Mouse (Mus musculus): ENCODE measurements around the gene Gm42688. TPM values are rescaled to one million over a fixed set of nuclear protein-coding genes. Genes with fewer than 3 reads are reported as not detected.

Gene Gm42688
- polyA plus RNA-seq, 1 experiment from 2014 or later, result 1.1 TPM

GRCm38 (mm10) chr6:83098411-83098810 lies 3.0 kb upstream of the Gm42688 start:
- 56% methylated on average over 2 of the region's 2 CpGs for WGBS
- DNase-seq (ENCODE audit: low spot score) (no peak), ATAC-seq (ENCODE audit: low FRiP score, low TSS enrichment) (no peak)
- no peak overlapping the region for H3K4me2 ChIP-seq (replicated peaks; ENCODE audit: low read depth)
- no peak overlapping the region for H3K4me3 ChIP-seq (ENCODE audit: low read depth, low read length)
- no peaks in the 10 kb centered on the region for H3K9me3 ChIP-seq (ENCODE audit: control insufficient read depth, low read length)
- no peaks in the 10 kb centered on the region for H3K27me3 ChIP-seq (ENCODE audit: control insufficient read depth, insufficient read depth, low read length)
- no peaks in the 10 kb centered on the region for H3K36me3 ChIP-seq (ENCODE audit: control insufficient read depth, insufficient read depth, low read length)
- H3K4me1 ChIP-seq (replicated peaks; ENCODE audit: control insufficient read depth, insufficient read depth), result peaks cover 5% of the 10 kb centered on the region; the same call in 1 of the 2 replicates
- no peak overlapping the region for H3K9ac ChIP-seq (ENCODE audit: low read length)
- H3K27ac ChIP-seq (replicated peaks), result no peak overlapping the region
- no peak for TF ChIP-seq EP300 (optimal IDR thresholded peaks at IDR 0.05)
- no peak for TF ChIP-seq CTCF (IDR thresholded peaks at IDR 0.05; ENCODE audit: low read depth)

- DNase-seq (ENCODE audit: low spot score), result peak; percentile 75
- H3K36me3 ChIP-seq (ENCODE audit: control insufficient read depth, insufficient read depth, low read length), result no peaks in the 10 kb centered on the region
- TF ChIP-seq CTCF (IDR thresholded peaks at IDR 0.05; ENCODE audit: low read depth), result peak; percentile 73
- no peak for TF ChIP-seq EP300 (optimal IDR thresholded peaks at IDR 0.05)
- peak overlapping the region; percentile 83 for H3K27ac ChIP-seq (replicated peaks)
- H3K9me3 ChIP-seq (ENCODE audit: control insufficient read depth, low read length), result no peaks in the 10 kb centered on the region
- peak overlapping the region; percentile 68 for H3K4me3 ChIP-seq (ENCODE audit: low read depth, low read length)
- ATAC-seq (ENCODE audit: low FRiP score, low TSS enrichment), result peak; percentile 87
- H3K4me1 ChIP-seq (replicated peaks; ENCODE audit: control insufficient read depth, insufficient read depth), result peaks cover 5% of the 10 kb centered on the region; the same call in 1 of the 2 replicates
- H3K27me3 ChIP-seq (ENCODE audit: control insufficient read depth, insufficient read depth, low read length), result no peaks in the 10 kb centered on the region
- peak overlapping the region; percentile 99 for H3K4me2 ChIP-seq (replicated peaks; ENCODE audit: low read depth)
- WGBS, result under 1% methylated on average over 67 of the region's 74 CpGs
- H3K9ac ChIP-seq (ENCODE audit: low read length), result peak overlapping the region; percentile 73
These were observed 505 bp downstream of the Gm42688 start for GRCm38 (mm10) chr6:83101688-83102556.

GRCm38 (mm10) chr6:83103130-83103650 lies 1.8 kb downstream of the Gm42688 start:
- 52% methylated on average over 11 of the region's 11 CpGs for WGBS
- no peak overlapping the region for H3K4me2 ChIP-seq (replicated peaks; ENCODE audit: low read depth)
- DNase-seq (ENCODE audit: low spot score) (peak; percentile 38), ATAC-seq (ENCODE audit: low FRiP score, low TSS enrichment) (no peak)
- no peaks in the 10 kb centered on the region for H3K9me3 ChIP-seq (ENCODE audit: control insufficient read depth, low read length)
- no peak overlapping the region for H3K27ac ChIP-seq (replicated peaks)
- H3K9ac ChIP-seq (ENCODE audit: low read length), result peak overlapping the region; percentile 73; the same call in 1 of the 2 replicates
- H3K36me3 ChIP-seq (ENCODE audit: control insufficient read depth, insufficient read depth, low read length), result no peaks in the 10 kb centered on the region
- TF ChIP-seq CTCF (IDR thresholded peaks at IDR 0.05; ENCODE audit: low read depth) (no peak), EP300 (optimal IDR thresholded peaks at IDR 0.05) (no peak)
- H3K4me1 ChIP-seq (replicated peaks; ENCODE audit: control insufficient read depth, insufficient read depth), result peaks cover 5% of the 10 kb centered on the region; the same call in 1 of the 2 replicates
- H3K27me3 ChIP-seq (ENCODE audit: control insufficient read depth, insufficient read depth, low read length), result no peaks in the 10 kb centered on the region
- H3K4me3 ChIP-seq (ENCODE audit: low read depth, low read length), result no peak overlapping the region

- Histone ChIP-seq H3K4me3 (ENCODE audit: low read depth, low read length) (no peak overlapping the region), H3K4me2 (replicated peaks; ENCODE audit: low read depth) (no peak overlapping the region), H3K9ac (ENCODE audit: low read length) (no peak overlapping the region), H3K27ac (replicated peaks) (no peak overlapping the region), H3K36me3 (ENCODE audit: control insufficient read depth, insufficient read depth, low read length) (no peaks in the 10 kb centered on the region), H3K4me1 (replicated peaks; ENCODE audit: control insufficient read depth, insufficient read depth) (peaks cover 5% of the 10 kb centered on the region; the same call in 1 of the 2 replicates), H3K9me3 (ENCODE audit: control insufficient read depth, low read length) (no peaks in the 10 kb centered on the region), H3K27me3 (ENCODE audit: control insufficient read depth, insufficient read depth, low read length) (no peaks in the 10 kb centered on the region)
- 79% methylated on average over 4 of the region's 4 CpGs for WGBS
- ATAC-seq (ENCODE audit: low FRiP score, low TSS enrichment) (no peak), DNase-seq (ENCODE audit: low spot score) (no peak)
- TF ChIP-seq EP300 (optimal IDR thresholded peaks at IDR 0.05) (no peak), CTCF (IDR thresholded peaks at IDR 0.05; ENCODE audit: low read depth) (no peak)
These were observed 2.7 kb downstream of the Gm42688 start for GRCm38 (mm10) chr6:83104158-83104557.

- Histone ChIP-seq H3K4me2 (replicated peaks; ENCODE audit: low read depth) (peak overlapping the region; percentile 78; the same call in 1 of the 2 replicates), H3K36me3 (ENCODE audit: control insufficient read depth, insufficient read depth, low read length) (no peaks in the 10 kb centered on the region), H3K4me1 (replicated peaks; ENCODE audit: control insufficient read depth, insufficient read depth) (0 out of 2 replicates have a peak, but pooled peaks cover 2% of the 10 kb centered on the region), H3K9me3 (ENCODE audit: control insufficient read depth, low read length) (no peaks in the 10 kb centered on the region), H3K4me3 (ENCODE audit: low read depth, low read length) (0 out of 2 replicates have a peak overlapping the region, but pooled peaks have one; percentile 93), H3K9ac (ENCODE audit: low read length) (no peak overlapping the region), H3K27ac (replicated peaks) (peak overlapping the region; percentile 88; the same call in 1 of the 2 replicates), H3K27me3 (ENCODE audit: control insufficient read depth, insufficient read depth, low read length) (no peaks in the 10 kb centered on the region)
- WGBS, result 33% methylated on average over 13 of the region's 13 CpGs
- ATAC-seq (ENCODE audit: low FRiP score, low TSS enrichment) (peak; percentile 71), DNase-seq (ENCODE audit: low spot score) (peak; percentile 88)
- TF ChIP-seq EP300 (optimal IDR thresholded peaks at IDR 0.05), result no peak
- peak; percentile 90 for TF ChIP-seq CTCF (IDR thresholded peaks at IDR 0.05; ENCODE audit: low read depth)
These were observed 6.4 kb downstream of the Gm42688 start for GRCm38 (mm10) chr6:83107566-83108400.

All from stomach, postnatal 0 days (tissue).